Mouse (Mus musculus) CH12.LX (cell line): ENCODE measurements around the gene Il16.

Experiments used
- CTCF ChIP-seq, 2 experiments: IDR thresholded peaks in 1 of 2; conservative IDR thresholded peaks in 1 of 2; 2 replicates each; pipeline ENCODE4 v1.5.1; 2011 to 2012; ENCODE audit warnings: low read depth in 2 of 2, low read length in 2 of 2, improper control_type of control experiment in 1 of 2, inconsistent platforms in 1 of 2, mild to moderate bottlenecking in 1 of 2, moderate library complexity in 1 of 2
- ELF1 ChIP-seq: IDR thresholded peaks from 2 replicates; pipeline ENCODE4 v1.6.1; 2014; ENCODE audit warnings: low read depth, mild to moderate bottlenecking, inconsistent platforms, low read length, improper control_type of control experiment
- EP300 ChIP-seq: IDR thresholded peaks from 2 replicates; pipeline ENCODE4 v1.6.1; 2011; ENCODE audit warnings: low read length, improper control_type of control experiment
- GABPA ChIP-seq: IDR thresholded peaks from 2 replicates; pipeline ENCODE4 v1.6.1; 2012; ENCODE audit warnings: low read depth, low read length, improper control_type of control experiment, inconsistent platforms; ENCODE audit not compliant: insufficient replicate concordance
- JUND ChIP-seq: conservative IDR thresholded peaks from 2 replicates; pipeline ENCODE4 v1.6.1; 2011; ENCODE audit warnings: low read depth, low read length, improper control_type of control experiment
- KAT2A ChIP-seq: IDR thresholded peaks from 2 replicates; pipeline ENCODE4 v1.6.1; 2012; ENCODE audit warnings: low read length, improper control_type of control experiment, inconsistent platforms; ENCODE audit not compliant: insufficient replicate concordance
- MAFK ChIP-seq: IDR thresholded peaks from 2 replicates; pipeline ENCODE4 v1.6.1; 2011; ENCODE audit warnings: low read length, improper control_type of control experiment; ENCODE audit not compliant: insufficient replicate concordance
- MXI1 ChIP-seq: IDR thresholded peaks from 2 replicates; pipeline ENCODE4 v1.6.1; 2011; ENCODE audit warnings: mild to moderate bottlenecking, low read depth, low read length, improper control_type of control experiment
- NRF1 ChIP-seq: IDR thresholded peaks from 2 replicates; pipeline ENCODE4 v1.6.1; 2014; ENCODE audit warnings: low read depth, mild to moderate bottlenecking, inconsistent platforms, low read length, improper control_type of control experiment, moderate library complexity
- POLR2A ChIP-seq: IDR thresholded peaks from 2 replicates; pipeline ENCODE4 v1.6.1; 2011; ENCODE audit warnings: low read depth, mild to moderate bottlenecking, improper control_type of control experiment, low read length
- TCF12 ChIP-seq: IDR thresholded peaks from 2 replicates; pipeline ENCODE4 v1.6.1; 2014; ENCODE audit warnings: low read depth, mild to moderate bottlenecking, inconsistent platforms, low read length, improper control_type of control experiment
- ZNF384 ChIP-seq: IDR thresholded peaks from 2 replicates; pipeline ENCODE4 v1.6.1; 2012; ENCODE audit warnings: low read depth, low read length, improper control_type of control experiment, inconsistent platforms

GRCm38 (mm10) chr7:83725801-83726200 lies 19.7 kb downstream of the Il16 start:
- no peak for TF ChIP-seq CTCF (conservative IDR thresholded peaks at IDR 0.05 in 1 of 2, IDR thresholded peaks at IDR 0.05 in 1 of 2; ENCODE audit: low read depth in 2 of 2, low read length in 2 of 2)
- no peak for TF ChIP-seq MAFK
- TF ChIP-seq EP300 = no peak
- no peak for TF ChIP-seq ZNF384
- TF ChIP-seq POLR2A = no peak
- TF ChIP-seq ELF1 = no peak
- no peak for TF ChIP-seq GABPA
- no peak for TF ChIP-seq MXI1
- no peak for TF ChIP-seq TCF12
- TF ChIP-seq KAT2A = no peak
- TF ChIP-seq NRF1 = no peak
- TF ChIP-seq JUND = no peak
